Mouse (Mus musculus): ENCODE data around the gene Fam168a.

Fam168a gene

DNA sequence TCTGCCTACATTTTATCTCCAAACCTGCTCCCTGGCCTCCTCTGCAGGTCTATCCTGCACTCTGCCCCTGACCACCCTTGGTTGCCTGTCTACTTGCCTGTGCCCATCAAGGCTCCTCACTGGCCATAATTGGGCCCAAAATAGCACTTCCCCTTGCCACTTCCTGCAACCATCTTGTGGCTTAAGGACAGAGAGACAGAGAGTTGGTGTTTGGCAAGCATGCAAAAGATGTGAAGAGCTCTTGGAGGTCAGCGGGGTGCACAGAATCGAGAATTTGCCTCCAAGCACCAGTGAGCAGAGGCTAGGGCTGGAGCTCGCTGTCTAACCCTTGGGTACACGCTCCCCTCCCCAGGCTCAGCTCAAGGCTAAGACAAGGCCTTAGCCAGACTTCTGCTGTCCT is 162.1 kb downstream of the Fam168a start:
- no peak for DNase-seq (ENCODE audit: low spot score in 2 of 2)

- no peak for DNase-seq (ENCODE audit: low spot score in 2 of 2)
These were observed 163.6 kb downstream of the Fam168a start for GRCm38 (mm10) chr7:100869877-100870629.

GRCm38 (mm10) chr7:100871355-100871754 is 164.9 kb downstream of the Fam168a start:
- DNase-seq (ENCODE audit: low spot score in 2 of 2) = no peak

DNA sequence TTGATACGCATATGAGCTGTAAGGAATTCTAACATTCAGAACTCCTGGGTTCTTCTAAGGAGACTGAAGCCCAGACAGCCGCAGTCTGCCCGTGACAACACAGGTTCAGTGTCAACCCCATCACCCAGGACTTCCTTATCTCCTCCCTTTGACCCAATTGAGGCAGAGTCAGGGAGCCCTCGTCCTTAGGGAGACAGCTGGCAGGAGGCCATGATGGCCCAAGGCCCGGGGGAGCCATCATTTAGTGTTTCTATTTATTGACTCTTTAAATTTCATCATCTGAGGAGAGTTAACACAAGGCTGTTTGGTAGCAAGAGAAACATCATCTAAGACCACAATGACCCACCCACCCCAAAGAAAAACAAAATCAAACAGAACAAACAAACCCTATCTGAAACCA is 165.5 kb downstream of the Fam168a start:
- no peak for DNase-seq (ENCODE audit: low spot score in 2 of 2)

GRCm38 (mm10) chr7:100873197-100873596 is 166.8 kb downstream of the Fam168a start:
- no peak for DNase-seq (ENCODE audit: low spot score in 2 of 2)

- DNase-seq (ENCODE audit: low spot score in 2 of 2) = no peak
These were observed 169.4 kb downstream of the Fam168a start for GRCm38 (mm10) chr7:100875822-100876221.

DNA sequence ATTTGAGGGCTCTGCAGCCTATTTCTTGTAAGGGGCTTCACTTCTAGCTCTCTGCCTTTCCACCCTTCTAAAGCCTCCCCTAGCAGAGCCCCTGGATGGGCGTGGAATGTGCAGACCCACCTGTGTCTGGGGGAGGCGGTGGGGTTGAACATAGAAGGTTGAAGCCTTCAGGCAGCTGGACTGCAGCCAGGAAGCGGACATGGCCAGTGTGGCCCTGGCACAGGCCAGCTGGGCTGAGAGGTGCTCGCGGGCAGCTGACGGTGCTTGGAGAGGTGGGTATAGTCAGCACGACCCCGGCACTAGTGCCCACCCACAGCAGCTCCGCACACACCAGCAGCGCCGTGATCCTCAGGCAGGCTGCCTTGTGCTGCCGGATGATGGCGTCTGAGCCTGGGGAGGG is 169.9 kb downstream of the Fam168a start:
- DNase-seq (ENCODE audit: low spot score in 2 of 2) = no peak

- no peak for DNase-seq (ENCODE audit: low spot score in 2 of 2)
These were observed 170.3 kb downstream of the Fam168a start for GRCm38 (mm10) chr7:100876771-100877170.

- peak; percentile 56 to 73 for DNase-seq (ENCODE audit: low spot score in 2 of 2)
These were observed 173.2 kb downstream of the Fam168a start for GRCm38 (mm10) chr7:100879595-100879994.

- DNase-seq (ENCODE audit: low spot score in 2 of 2) = no peak
These were observed 175.1 kb downstream of the Fam168a start for GRCm38 (mm10) chr7:100881531-100881930.

- DNase-seq (ENCODE audit: low spot score in 2 of 2) = no peak
These were observed 175.5 kb downstream of the Fam168a start for GRCm38 (mm10) chr7:100881950-100882349.

GRCm38 (mm10) chr7:100884460-100884859 is 178.0 kb downstream of the Fam168a start:
- no peak for DNase-seq (ENCODE audit: low spot score in 2 of 2)

GRCm38 (mm10) chr7:100886535-100886934 is 180.1 kb downstream of the Fam168a start:
- DNase-seq (ENCODE audit: low spot score in 2 of 2) = peak in 1 of 2 experiments; percentile 41

Measured in urinary bladder, adult 18-20 months (tissue).